Mouse (Mus musculus) C2C12 (cell line): ENCODE data around the gene Matn3.

ENCODE experiments used
- CEBPB ChIP-seq: IDR thresholded peaks from one replicate; pipeline ENCODE4 v1.6.1; 2011; ENCODE audit warnings: low read depth, mild to moderate bottlenecking, control low read depth, moderate library complexity
- CTCF ChIP-seq: IDR thresholded peaks from one replicate; pipeline ENCODE4 v1.5.1; 2011; ENCODE audit not compliant: control insufficient read depth, insufficient read depth, insufficient read length
- MAX ChIP-seq: IDR thresholded peaks from one replicate; pipeline ENCODE4 v1.6.1; 2011; ENCODE audit warnings: mild to moderate bottlenecking, control low read depth
- MYOG ChIP-seq: IDR thresholded peaks from one replicate; pipeline ENCODE4 v1.6.1; 2011; ENCODE audit not compliant: control insufficient read depth, insufficient read length; ENCODE audit errors: extremely low read depth
- USF1 ChIP-seq: IDR thresholded peaks from one replicate; pipeline ENCODE4 v1.6.1; 2011; ENCODE audit warnings: low read depth, mild to moderate bottlenecking, control low read depth, moderate library complexity

DNA sequence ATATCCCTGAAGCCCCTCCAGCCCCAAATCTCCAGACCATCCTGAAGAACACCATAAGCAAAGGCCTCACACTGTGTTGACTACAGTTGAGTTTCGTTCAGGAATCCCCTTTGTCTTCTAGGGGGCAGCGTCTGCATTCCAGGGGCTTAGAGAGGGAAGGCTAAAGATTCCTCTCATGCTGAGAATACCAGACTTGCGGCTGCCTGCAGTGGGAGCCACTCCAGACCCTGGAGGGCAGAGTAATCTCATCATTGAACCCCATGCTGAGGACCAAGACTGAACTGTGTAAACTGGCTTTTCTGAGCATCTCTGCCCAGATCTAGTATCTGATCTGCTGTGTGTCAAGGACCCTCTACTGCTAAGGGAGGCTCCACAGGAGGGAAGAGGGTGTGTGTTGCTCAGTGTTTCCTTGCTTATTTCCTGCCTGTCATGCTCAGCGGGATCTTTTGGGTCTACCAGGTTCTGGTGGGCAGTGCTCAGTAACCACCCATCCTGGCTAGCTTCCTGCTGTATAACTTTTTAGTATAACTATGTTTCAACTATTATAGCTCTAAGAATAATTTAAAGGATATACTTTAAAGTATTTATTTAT lies 47.5 kb upstream of the Matn3 start:
- no peak for TF ChIP-seq MAX
- no peak for TF ChIP-seq CTCF
- TF ChIP-seq MYOG: no peak
- TF ChIP-seq CEBPB: no peak
- TF ChIP-seq USF1: no peak
